Mouse (Mus musculus) common myeloid progenitor, adult 5-6 weeks (primary cell): Measurements from ENCODE around the gene AW011738. TPM values are rescaled to one million over a fixed set of nuclear protein-coding genes. Genes with fewer than 3 reads are reported as not detected.
A peak's percentile ranks its signal among the peaks of the same experiment; 100 is the strongest.

Experiments
- ATAC-seq: replicated peaks from 2 replicates; pipeline ENCODE4 v1.8.0; 2016; ENCODE audit warnings: low read depth, mild to moderate bottlenecking, moderate TSS enrichment, inconsistent platforms; ENCODE audit not compliant: poor library complexity, severe bottlenecking
- total RNA-seq: library from RNA; stranded (forward); fragments of 200-1000, 187-1606 nt; gene quantifications from 2 replicates; pipeline ENCODE4 v1.2.3, GENCODE M21; 2017

The AW011738 gene
- total RNA-seq, 1 experiment from 2014 or later, result 0.18 TPM

GRCm38 (mm10) chr4:156197131-156197828 lies 5.8 kb upstream of the AW011738 start, which contains the start of gene Agrn:
Agrn (minus strand) TSS chr4:156197488.
- ATAC-seq, result peak; percentile 46

- ATAC-seq, result peak; percentile 75
Observed at GRCm38 (mm10) chr4:156197829-156198205, 5.3 kb upstream of the AW011738 start.

GRCm38 (mm10) chr4:156200623-156201475 lies 2.3 kb upstream of the AW011738 start, which contains the start of gene Isg15:
Isg15 (minus strand) TSS chr4:156200818.
- ATAC-seq, result 0 out of 2 replicates have a peak, but pooled peaks have one; percentile 7

- peak; percentile 30 for ATAC-seq
Observed at GRCm38 (mm10) chr4:156202462-156202893, 626 bp upstream of the AW011738 start.

GRCm38 (mm10) chr4:156203413-156204131 lies 468 bp downstream of the AW011738 start:
- ATAC-seq, result peak; percentile 23

GRCm38 (mm10) chr4:156208872-156209271 lies 5.8 kb downstream of the AW011738 start:
- no peak for ATAC-seq

- ATAC-seq, result peak; percentile 50
Observed at GRCm38 (mm10) chr4:156209963-156210635, 7.0 kb downstream of the AW011738 start.

- no peak for ATAC-seq
Observed at GRCm38 (mm10) chr4:156213134-156213533, 10.0 kb downstream of the AW011738 start.

GRCm38 (mm10) chr4:156215649-156216048 lies 12.5 kb downstream of the AW011738 start, which contains the start of gene Perm1:
Perm1 (plus strand) TSS chr4:156215868.
- ATAC-seq, result no peak

GRCm38 (mm10) chr4:156216196-156216595 lies 13.1 kb downstream of the AW011738 start:
- ATAC-seq, result no peak

GRCm38 (mm10) chr4:156217022-156217669 lies 14.0 kb downstream of the AW011738 start:
- ATAC-seq, result no peak

GRCm38 (mm10) chr4:156217838-156218237 lies 14.7 kb downstream of the AW011738 start:
- ATAC-seq, result no peak

GRCm38 (mm10) chr4:156219936-156220335 lies 16.8 kb downstream of the AW011738 start:
- no peak for ATAC-seq

- ATAC-seq, result no peak
Observed at GRCm38 (mm10) chr4:156224276-156224675, 21.2 kb downstream of the AW011738 start.

- ATAC-seq, result peak; percentile 34
Observed at GRCm38 (mm10) chr4:156227752-156228392, 24.8 kb downstream of the AW011738 start.

GRCm38 (mm10) chr4:156228393-156229024 lies 25.4 kb downstream of the AW011738 start:
- peak; percentile 29 for ATAC-seq

GRCm38 (mm10) chr4:156234021-156234501 lies 31.0 kb downstream of the AW011738 start:
- 0 out of 2 replicates have a peak, but pooled peaks have one; percentile 3 for ATAC-seq

- ATAC-seq, result peak; percentile 36
Observed at GRCm38 (mm10) chr4:156234701-156235213, 31.7 kb downstream of the AW011738 start, which contains the start of gene Plekhn1. Plekhn1 (minus strand) TSS chr4:156234857.
